Mouse (Mus musculus) myocyte (in vitro differentiated cells): ENCODE results near the gene Tnfaip2.

ENCODE experiments used
- POLR2A ChIP-seq: IDR thresholded peaks from one replicate; pipeline ENCODE4 v1.6.1; 2011; ENCODE audit warnings: low read depth, mild to moderate bottlenecking, control low read depth, moderate library complexity; ENCODE audit not compliant: insufficient read length
- POLR2AphosphoS2 ChIP-seq: IDR thresholded peaks from one replicate; pipeline ENCODE4 v1.6.1; 2011; ENCODE audit warnings: low read depth, control low read depth; ENCODE audit not compliant: insufficient read length

DNA sequence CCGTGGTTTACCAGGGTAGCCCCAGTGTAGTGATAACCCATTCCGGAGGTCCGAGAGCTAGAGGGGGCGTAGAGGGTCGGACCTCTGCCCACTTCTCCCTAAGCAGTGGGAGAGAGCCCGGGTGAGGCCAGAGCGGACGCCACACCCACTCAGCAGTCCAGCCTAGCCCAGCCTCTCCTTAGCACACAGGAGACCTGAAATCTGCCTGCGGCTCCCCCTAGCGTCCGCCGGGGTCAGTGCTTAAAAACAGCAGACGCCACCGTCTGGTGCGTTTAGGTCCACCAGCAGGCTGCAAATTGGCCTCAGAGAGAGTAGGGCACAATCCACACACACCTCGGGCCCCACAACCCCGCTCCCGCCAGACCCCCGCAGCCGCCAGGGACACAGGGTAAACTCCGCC lies 29.0 kb upstream of the Tnfaip2 start:
- TF ChIP-seq POLR2A (peak; percentile 34), POLR2AphosphoS2 (no peak)
